ENCODE assay signal across 23 mouse cellular contexts in genomic region chr13:53200121-53200520, GRCm38 (mm10).
DNase-seq lines count a peak whose midpoint lies in the region; ATAC-seq and TF ChIP-seq lines count a peak whose summit lies in the region.
"Had no signal": no experiment of that assay in that cellular context is flagged by ENCODE, and none has a peak within 500 bp of the region (broad histone marks: within the 10 kb centered on the region; RNA-seq: fewer than 3 reads in every experiment).

No protein-coding gene starts in this region.

- intact Hi-C loops in heart, postnatal 10 days (cut with DNase I), result no loop called here

- ATAC-seq in forebrain, postnatal 0 days, result peak; percentile 52
- no peak; the same call in 1 of the 2 replicates for ATAC-seq in forebrain, embryonic 16.5 days
- ATAC-seq in midbrain, postnatal 0 days (ENCODE audit: low FRiP score), result no peak
- no peak for ATAC-seq in midbrain, embryonic 11.5 days (ENCODE audit: low FRiP score)
- ATAC-seq: forebrain, embryonic 15.5 days had no signal

- no peaks in the 10 kb centered on the region for H3K36me3 ChIP-seq in forebrain, postnatal 0 days (ENCODE audit: insufficient read depth)
- H3K36me3 ChIP-seq in forebrain, embryonic 16.5 days (ENCODE audit: control insufficient read depth, insufficient read depth), result no peaks in the 10 kb centered on the region
- no peaks in the 10 kb centered on the region for H3K36me3 ChIP-seq in midbrain, postnatal 0 days (ENCODE audit: insufficient read depth, low read length)
- H3K36me3 ChIP-seq in midbrain, embryonic 11.5 days (ENCODE audit: control insufficient read depth, insufficient read depth, low read length), result no peaks in the 10 kb centered on the region
- H3K36me3 ChIP-seq: forebrain, embryonic 10.5 days; forebrain, embryonic 15.5 days; G1E had no signal

- DNase-seq in forebrain, postnatal 0 days, result peak; percentile 50
- DNase-seq in layer of hippocampus, adult 9-10 months (ENCODE audit: low spot score), result peak; percentile 18
- no peak for DNase-seq in layer of hippocampus, adult 11-12 months (ENCODE audit: low spot score)
- DNase-seq in midbrain, postnatal 0 days (ENCODE audit: low spot score), result peak; percentile 39
- DNase-seq in midbrain, embryonic 11.5 days (ENCODE audit: low spot score, missing footprints), result no peak
- peak; percentile 62 for DNase-seq in brain, embryonic 14.5 days (ENCODE audit: low read depth)
- DNase-seq in heart, postnatal 10 days, result no peak
- DNase-seq: adrenal gland, adult 2 months; adrenal gland, postnatal 14 days; B cell, adult 2 months; cerebellum, adult 18-20 months; cerebellum, adult 9-10 months; cerebellum, postnatal 14 days; gastrocnemius, adult 2 months; gastrocnemius, postnatal 14 days; heart, adult 11 months; heart, postnatal 36 days had no signal

- H3K9me3 ChIP-seq in forebrain, postnatal 0 days (ENCODE audit: low read length), result no peaks in the 10 kb centered on the region
- no peaks in the 10 kb centered on the region for H3K9me3 ChIP-seq in forebrain, embryonic 16.5 days (ENCODE audit: control insufficient read depth, low read length)
- H3K9me3 ChIP-seq in midbrain, postnatal 0 days (ENCODE audit: low read length), result no peaks in the 10 kb centered on the region
- no peaks in the 10 kb centered on the region for H3K9me3 ChIP-seq in midbrain, embryonic 11.5 days (ENCODE audit: control insufficient read depth, low read length)
- H3K9me3 ChIP-seq: forebrain, embryonic 10.5 days; forebrain, embryonic 15.5 days had no signal

- 54% methylated on average over 4 of the region's 4 CpGs for WGBS in forebrain, postnatal 0 days
- 59% methylated on average over 4 of the region's 4 CpGs for WGBS in forebrain, embryonic 16.5 days
- 56% methylated on average over 4 of the region's 4 CpGs for WGBS in midbrain, postnatal 0 days
- 87% methylated on average over 4 of the region's 4 CpGs for WGBS in midbrain, embryonic 11.5 days

- no peaks in the 10 kb centered on the region for H3K27me3 ChIP-seq in forebrain, postnatal 0 days (ENCODE audit: insufficient read depth, low read length)
- H3K27me3 ChIP-seq in forebrain, embryonic 16.5 days (replicated peaks; ENCODE audit: control insufficient read depth, insufficient read depth, low read length), result no peaks in the 10 kb centered on the region
- no peaks in the 10 kb centered on the region for H3K27me3 ChIP-seq in midbrain, postnatal 0 days (ENCODE audit: insufficient read depth, low read length)
- no peaks in the 10 kb centered on the region for H3K27me3 ChIP-seq in midbrain, embryonic 11.5 days (ENCODE audit: control insufficient read depth, insufficient read depth, low read length)
- H3K27me3 ChIP-seq: forebrain, embryonic 15.5 days had no signal

- H3K4me2 ChIP-seq in forebrain, postnatal 0 days (ENCODE audit: low read depth), result no peak overlapping the region
- H3K4me2 ChIP-seq in forebrain, embryonic 16.5 days (ENCODE audit: low read length), result no peak overlapping the region
- no peak overlapping the region for H3K4me2 ChIP-seq in midbrain, postnatal 0 days (ENCODE audit: low read depth, low read length, poor library complexity, severe bottlenecking)
- no peak overlapping the region for H3K4me2 ChIP-seq in midbrain, embryonic 11.5 days
- H3K4me2 ChIP-seq: forebrain, embryonic 15.5 days; heart, embryonic 11.5 days; hindbrain, embryonic 14.5 days had no signal

- no peak for TF ChIP-seq CTCF in forebrain, postnatal 0 days (IDR thresholded peaks at IDR 0.05; ENCODE audit: low read depth)
- no peak for TF ChIP-seq CTCF in midbrain, postnatal 0 days (IDR thresholded peaks at IDR 0.05)
- TF ChIP-seq CTCF in brain, embryonic 14.5 days (IDR thresholded peaks at IDR 0.05; ENCODE audit: borderline replicate concordance, extremely low read depth, insufficient read depth, insufficient read length), result no peak

- no peak overlapping the region for H3K27ac ChIP-seq in forebrain, postnatal 0 days (ENCODE audit: low read depth, low read length)
- no peak overlapping the region for H3K27ac ChIP-seq in forebrain, embryonic 16.5 days (ENCODE audit: low read length)
- no peak overlapping the region for H3K27ac ChIP-seq in midbrain, postnatal 0 days (ENCODE audit: low read depth, low read length)
- H3K27ac ChIP-seq in midbrain, embryonic 11.5 days (ENCODE audit: low read depth, low read length), result no peak overlapping the region
- H3K27ac ChIP-seq: forebrain, embryonic 15.5 days; gastrocnemius, adult 2 months; hindbrain, embryonic 14.5 days had no signal

- H3K4me3 ChIP-seq in forebrain, postnatal 0 days (ENCODE audit: low read depth, low read length), result no peak overlapping the region
- no peak overlapping the region for H3K4me3 ChIP-seq in forebrain, embryonic 16.5 days (replicated peaks; ENCODE audit: low read length)
- no peak overlapping the region for H3K4me3 ChIP-seq in midbrain, postnatal 0 days (ENCODE audit: low read depth, low read length)
- no peak overlapping the region for H3K4me3 ChIP-seq in midbrain, embryonic 11.5 days (ENCODE audit: low read depth, low read length)
- H3K4me3 ChIP-seq: forebrain, embryonic 10.5 days; forebrain, embryonic 15.5 days; gastrocnemius, adult 2 months had no signal

- no peak overlapping the region for H3K9ac ChIP-seq in forebrain, postnatal 0 days
- H3K9ac ChIP-seq in forebrain, embryonic 16.5 days (replicated peaks; ENCODE audit: low read depth, low read length), result no peak overlapping the region
- no peak overlapping the region for H3K9ac ChIP-seq in midbrain, postnatal 0 days (replicated peaks; ENCODE audit: low read length, poor library complexity, severe bottlenecking)
- H3K9ac ChIP-seq in midbrain, embryonic 11.5 days (ENCODE audit: low read length), result no peak overlapping the region
- H3K9ac ChIP-seq: forebrain, embryonic 15.5 days; hindbrain, embryonic 14.5 days had no signal

- TF ChIP-seq POLR2A in brain, embryonic 14.5 days (IDR thresholded peaks at IDR 0.05; ENCODE audit: borderline replicate concordance, extremely low read depth, insufficient read depth, insufficient read length, poor library complexity, severe bottlenecking), result no peak

- H3K4me1 ChIP-seq in forebrain, postnatal 0 days (ENCODE audit: insufficient read depth), result peaks cover 28% of the 10 kb centered on the region
- H3K4me1 ChIP-seq in forebrain, embryonic 16.5 days (replicated peaks; ENCODE audit: control insufficient read depth, insufficient read depth, low read length), result peaks cover 30% of the 10 kb centered on the region
- H3K4me1 ChIP-seq in midbrain, postnatal 0 days (ENCODE audit: insufficient read depth, low read length), result peaks cover 7% of the 10 kb centered on the region; the same call in 1 of the 2 replicates
- peaks cover 10% of the 10 kb centered on the region for H3K4me1 ChIP-seq in midbrain, embryonic 11.5 days (ENCODE audit: control insufficient read depth, insufficient read depth, low read length)

Comparison
In these comparisons a context has a peak if more than half of its experiments do, and no peak if none do; other contexts are left out.
1. DNase-seq: peak in forebrain, postnatal 0 days (single experiment), layer of hippocampus, adult 9-10 months (single experiment), midbrain, postnatal 0 days (single experiment) and brain, embryonic 14.5 days (single experiment); none in layer of hippocampus, adult 11-12 months (single experiment), midbrain, embryonic 11.5 days (single experiment) and heart, postnatal 10 days (0 of 2).